Mouse (Mus musculus): ENCODE measurements at regions not wholly inside any gene's neighbourhood (a gene's known extent, or its start where the extent isn't known, plus 50 kb on each side); places are given as distances from the start of the nearest gene placed in this dataset.

- no peak for DNase-seq (ENCODE audit: low spot score in 2 of 2)
These were observed 86.2 kb upstream of the Dhrs4 start for GRCm38 (mm10) chr14:55392390-55392789.

GRCm38 (mm10) chr14:55406146-55406545, 72.4 kb upstream of the Dhrs4 start:
- no peak for DNase-seq (ENCODE audit: low spot score in 2 of 2)

Measured in left cerebral cortex, adult 8-10 months (tissue).